Mouse (Mus musculus) kidney, adult 2 months (tissue): ENCODE results near the gene Hspa14.

Experiments
- CTCF ChIP-seq: fragments of 200-500 bp; conservative IDR thresholded peaks from 2 replicates; pipeline ENCODE4 v1.5.1; 2011; ENCODE audit warnings: low read depth, mild to moderate bottlenecking, control low read depth, low read length, moderate library complexity, mixed read lengths; ENCODE audit not compliant: insufficient read depth, insufficient read length
- POLR2A ChIP-seq: fragments of 200-500 bp; IDR thresholded peaks from one replicate; pipeline ENCODE4 v1.6.1; 2011; ENCODE audit warnings: low read depth, low read length, control low read depth

- TF ChIP-seq CTCF (no peak), POLR2A (no peak)
These were observed 13.7 kb upstream of the Hspa14 start for GRCm38 (mm10) chr2:3526288-3526687.
